Mouse (Mus musculus): ENCODE results near the gene C8b. TPM values are rescaled to one million over a fixed set of nuclear protein-coding genes. Genes with fewer than 3 reads are reported as not detected.

The C8b gene
- polyA plus RNA-seq, 1 experiment from 2014 or later, result 0.28 TPM

GRCm38 (mm10) chr4:104760878-104761624, 5.1 kb upstream of the C8b start:
- peak overlapping the region; percentile 32 for H3K4me2 ChIP-seq (replicated peaks)

GRCm38 (mm10) chr4:104768190-104768589, 2.1 kb downstream of the C8b start:
- H3K27me3 ChIP-seq (ENCODE audit: control insufficient read depth, insufficient read depth, low read length), result no peaks in the 10 kb centered on the region; the same call in 1 of the 2 replicates
- H3K27ac ChIP-seq, result no peak overlapping the region
- peaks cover 7% of the 10 kb centered on the region; the same call in 1 of the 2 replicates for H3K4me1 ChIP-seq (replicated peaks; ENCODE audit: control insufficient read depth, insufficient read depth, low read length)
- no peak overlapping the region for H3K9ac ChIP-seq
- WGBS, result 79% methylated on average over 4 of the region's 4 CpGs
- ATAC-seq (ENCODE audit: low FRiP score) (no peak), DNase-seq (ENCODE audit: low spot score) (no peak)
- no peaks in the 10 kb centered on the region for H3K9me3 ChIP-seq (ENCODE audit: control insufficient read depth, low read length)
- no peak overlapping the region for H3K4me2 ChIP-seq (replicated peaks)
- no peaks in the 10 kb centered on the region for H3K36me3 ChIP-seq (replicated peaks; ENCODE audit: control insufficient read depth, insufficient read depth)
- no peak overlapping the region for H3K4me3 ChIP-seq (replicated peaks; ENCODE audit: low read length)

More at GRCm38 (mm10) chr4:104760878-104761624, 5.1 kb upstream of the C8b start:
- no peak overlapping the region for H3K4me3 ChIP-seq (replicated peaks; ENCODE audit: low read length)
- peak; percentile 93 for ATAC-seq (ENCODE audit: low FRiP score)
- 38% methylated on average over 13 of the region's 13 CpGs for WGBS
- H3K27me3 ChIP-seq (ENCODE audit: control insufficient read depth, insufficient read depth, low read length), result no peaks in the 10 kb centered on the region; the same call in 1 of the 2 replicates
- peaks cover 11% of the 10 kb centered on the region; the same call in 1 of the 2 replicates for H3K4me1 ChIP-seq (replicated peaks; ENCODE audit: control insufficient read depth, insufficient read depth, low read length)
- H3K27ac ChIP-seq, result peak overlapping the region; percentile 76
- peak overlapping the region; percentile 24; the same call in 1 of the 2 replicates for H3K9ac ChIP-seq
- DNase-seq (ENCODE audit: low spot score), result peak; percentile 60
- no peaks in the 10 kb centered on the region for H3K36me3 ChIP-seq (replicated peaks; ENCODE audit: control insufficient read depth, insufficient read depth)
- H3K9me3 ChIP-seq (ENCODE audit: control insufficient read depth, low read length), result no peaks in the 10 kb centered on the region

GRCm38 (mm10) chr4:104769602-104770001, 3.5 kb downstream of the C8b start:
- DNase-seq (ENCODE audit: low spot score) (no peak), ATAC-seq (ENCODE audit: low FRiP score) (no peak)
- 72% methylated on average over 8 of the region's 8 CpGs for WGBS

GRCm38 (mm10) chr4:104770331-104770730, 4.2 kb downstream of the C8b start:
- H3K9ac ChIP-seq, result no peak overlapping the region
- no peak overlapping the region for H3K4me2 ChIP-seq (replicated peaks)
- H3K36me3 ChIP-seq (replicated peaks; ENCODE audit: control insufficient read depth, insufficient read depth), result no peaks in the 10 kb centered on the region
- no peak for DNase-seq (ENCODE audit: low spot score)
- H3K4me3 ChIP-seq (replicated peaks; ENCODE audit: low read length), result no peak overlapping the region
- ATAC-seq (ENCODE audit: low FRiP score), result no peak
- no peak overlapping the region for H3K27ac ChIP-seq
- no peaks in the 10 kb centered on the region; the same call in 1 of the 2 replicates for H3K27me3 ChIP-seq (ENCODE audit: control insufficient read depth, insufficient read depth, low read length)
- H3K4me1 ChIP-seq (replicated peaks; ENCODE audit: control insufficient read depth, insufficient read depth, low read length), result peaks cover 7% of the 10 kb centered on the region; the same call in 1 of the 2 replicates
- H3K9me3 ChIP-seq (ENCODE audit: control insufficient read depth, low read length), result no peaks in the 10 kb centered on the region
- 56% methylated on average over 4 of the region's 4 CpGs for WGBS

More at GRCm38 (mm10) chr4:104769602-104770001, 3.5 kb downstream of the C8b start:
- Histone ChIP-seq H3K9ac (no peak overlapping the region), H3K9me3 (ENCODE audit: control insufficient read depth, low read length) (no peaks in the 10 kb centered on the region), H3K27me3 (ENCODE audit: control insufficient read depth, insufficient read depth, low read length) (no peaks in the 10 kb centered on the region; the same call in 1 of the 2 replicates), H3K4me1 (replicated peaks; ENCODE audit: control insufficient read depth, insufficient read depth, low read length) (peaks cover 7% of the 10 kb centered on the region; the same call in 1 of the 2 replicates), H3K4me2 (replicated peaks) (no peak overlapping the region), H3K36me3 (replicated peaks; ENCODE audit: control insufficient read depth, insufficient read depth) (no peaks in the 10 kb centered on the region), H3K27ac (no peak overlapping the region), H3K4me3 (replicated peaks; ENCODE audit: low read length) (no peak overlapping the region)

- H3K36me3 ChIP-seq (replicated peaks; ENCODE audit: control insufficient read depth, insufficient read depth), result no peaks in the 10 kb centered on the region
- H3K9ac ChIP-seq, result no peak overlapping the region
- H3K4me2 ChIP-seq (replicated peaks), result no peak overlapping the region
- no peak for DNase-seq (ENCODE audit: low spot score)
- H3K4me3 ChIP-seq (replicated peaks; ENCODE audit: low read length), result no peak overlapping the region
- H3K4me1 ChIP-seq (replicated peaks; ENCODE audit: control insufficient read depth, insufficient read depth, low read length), result no peaks in the 10 kb centered on the region
- H3K9me3 ChIP-seq (ENCODE audit: control insufficient read depth, low read length), result no peaks in the 10 kb centered on the region
- ATAC-seq (ENCODE audit: low FRiP score), result no peak
- H3K27me3 ChIP-seq (ENCODE audit: control insufficient read depth, insufficient read depth, low read length), result no peaks in the 10 kb centered on the region
- no peak overlapping the region for H3K27ac ChIP-seq
- 54% methylated on average over 3 of the region's 3 CpGs for WGBS
Observed at GRCm38 (mm10) chr4:104775601-104776000, 9.5 kb downstream of the C8b start.

GRCm38 (mm10) chr4:104779460-104779859, 13.3 kb downstream of the C8b start:
- no peak for ATAC-seq (ENCODE audit: low FRiP score)
- WGBS, result 84% methylated on average over 5 of the region's 5 CpGs

GRCm38 (mm10) chr4:104781441-104781840, 15.3 kb downstream of the C8b start:
- WGBS, result 89% methylated on average over 3 of the region's 3 CpGs
- no peak for ATAC-seq (ENCODE audit: low FRiP score)

More at GRCm38 (mm10) chr4:104779460-104779859, 13.3 kb downstream of the C8b start:
- Histone ChIP-seq H3K4me3 (replicated peaks; ENCODE audit: low read length) (no peak overlapping the region), H3K36me3 (replicated peaks; ENCODE audit: control insufficient read depth, insufficient read depth) (no peaks in the 10 kb centered on the region), H3K27me3 (ENCODE audit: control insufficient read depth, insufficient read depth, low read length) (no peaks in the 10 kb centered on the region), H3K9ac (no peak overlapping the region), H3K9me3 (ENCODE audit: control insufficient read depth, low read length) (no peaks in the 10 kb centered on the region), H3K4me2 (replicated peaks) (no peak overlapping the region), H3K27ac (no peak overlapping the region), H3K4me1 (replicated peaks; ENCODE audit: control insufficient read depth, insufficient read depth, low read length) (no peaks in the 10 kb centered on the region)
- no peak for DNase-seq (ENCODE audit: low spot score)

GRCm38 (mm10) chr4:104782346-104782745, 16.2 kb downstream of the C8b start:
- Histone ChIP-seq H3K4me2 (replicated peaks) (no peak overlapping the region), H3K27ac (no peak overlapping the region), H3K27me3 (ENCODE audit: control insufficient read depth, insufficient read depth, low read length) (no peaks in the 10 kb centered on the region), H3K4me3 (replicated peaks; ENCODE audit: low read length) (no peak overlapping the region), H3K36me3 (replicated peaks; ENCODE audit: control insufficient read depth, insufficient read depth) (no peaks in the 10 kb centered on the region), H3K9me3 (ENCODE audit: control insufficient read depth, low read length) (no peaks in the 10 kb centered on the region), H3K4me1 (replicated peaks; ENCODE audit: control insufficient read depth, insufficient read depth, low read length) (no peaks in the 10 kb centered on the region), H3K9ac (no peak overlapping the region)
- 89% methylated on average over 4 of the region's 4 CpGs for WGBS
- no peak for DNase-seq (ENCODE audit: low spot score)
- no peak for ATAC-seq (ENCODE audit: low FRiP score)

More at GRCm38 (mm10) chr4:104781441-104781840, 15.3 kb downstream of the C8b start:
- no peak overlapping the region for H3K4me2 ChIP-seq (replicated peaks)
- no peaks in the 10 kb centered on the region for H3K36me3 ChIP-seq (replicated peaks; ENCODE audit: control insufficient read depth, insufficient read depth)
- H3K27ac ChIP-seq, result no peak overlapping the region
- H3K4me3 ChIP-seq (replicated peaks; ENCODE audit: low read length), result no peak overlapping the region
- no peak for DNase-seq (ENCODE audit: low spot score)
- no peak overlapping the region for H3K9ac ChIP-seq
- no peaks in the 10 kb centered on the region for H3K27me3 ChIP-seq (ENCODE audit: control insufficient read depth, insufficient read depth, low read length)
- no peaks in the 10 kb centered on the region for H3K9me3 ChIP-seq (ENCODE audit: control insufficient read depth, low read length)
- no peaks in the 10 kb centered on the region for H3K4me1 ChIP-seq (replicated peaks; ENCODE audit: control insufficient read depth, insufficient read depth, low read length)

GRCm38 (mm10) chr4:104792111-104792510, 26.0 kb downstream of the C8b start:
- no peak for ATAC-seq (ENCODE audit: low FRiP score)
- Histone ChIP-seq H3K4me1 (replicated peaks; ENCODE audit: control insufficient read depth, insufficient read depth, low read length) (no peaks in the 10 kb centered on the region), H3K27me3 (ENCODE audit: control insufficient read depth, insufficient read depth, low read length) (no peaks in the 10 kb centered on the region), H3K27ac (no peak overlapping the region), H3K9ac (no peak overlapping the region), H3K4me2 (replicated peaks) (no peak overlapping the region), H3K9me3 (ENCODE audit: control insufficient read depth, low read length) (no peaks in the 10 kb centered on the region), H3K36me3 (replicated peaks; ENCODE audit: control insufficient read depth, insufficient read depth) (no peaks in the 10 kb centered on the region), H3K4me3 (replicated peaks; ENCODE audit: low read length) (no peak overlapping the region)
- no peak for DNase-seq (ENCODE audit: low spot score)
- 94% methylated on average over 4 of the region's 4 CpGs for WGBS

Measured in hindbrain, embryonic 14.5 days (tissue).